Mouse (Mus musculus): ENCODE results near the gene Eln. TPM values are rescaled to one million over a fixed set of nuclear protein-coding genes. Genes with fewer than 3 reads are reported as not detected.
A peak's percentile ranks its signal among the peaks of the same experiment; 100 is the strongest.

Gene Eln
- polyA plus RNA-seq, 1 experiment from 2014 or later, result 72.4 TPM

GRCm38 (mm10) chr5:134727001-134727639, 20.0 kb downstream of the Eln start:
- Histone ChIP-seq H3K27ac (ENCODE audit: low read depth, low read length) (no peak overlapping the region), H3K36me3 (ENCODE audit: control insufficient read depth, insufficient read depth) (0 out of 2 replicates have a peak, but pooled peaks cover 2% of the 10 kb centered on the region), H3K4me3 (ENCODE audit: low read depth, low read length) (no peak overlapping the region), H3K4me2 (replicated peaks; ENCODE audit: low read depth) (no peak overlapping the region), H3K9ac (ENCODE audit: low read depth, low read length) (no peak overlapping the region), H3K9me3 (ENCODE audit: control insufficient read depth) (no peaks in the 10 kb centered on the region), H3K27me3 (replicated peaks; ENCODE audit: control insufficient read depth, insufficient read depth, low read length) (no peaks in the 10 kb centered on the region), H3K4me1 (replicated peaks; ENCODE audit: control insufficient read depth, insufficient read depth, low read length) (no peaks in the 10 kb centered on the region)
- ATAC-seq, result no peak
- TF ChIP-seq CTCF (IDR thresholded peaks at IDR 0.05; ENCODE audit: low read depth), result no peak
- WGBS, result 80% methylated on average over 8 of the region's 8 CpGs

GRCm38 (mm10) chr5:134725299-134725698, 21.8 kb downstream of the Eln start:
- no peak for ATAC-seq

GRCm38 (mm10) chr5:134720058-134720457, 27.1 kb downstream of the Eln start:
- TF ChIP-seq CTCF (IDR thresholded peaks at IDR 0.05; ENCODE audit: low read depth), result no peak
- Histone ChIP-seq H3K27me3 (replicated peaks; ENCODE audit: control insufficient read depth, insufficient read depth, low read length) (no peaks in the 10 kb centered on the region), H3K27ac (ENCODE audit: low read depth, low read length) (no peak overlapping the region), H3K36me3 (ENCODE audit: control insufficient read depth, insufficient read depth) (no peaks in the 10 kb centered on the region; the same call in 1 of the 2 replicates), H3K4me2 (replicated peaks; ENCODE audit: low read depth) (no peak overlapping the region), H3K9me3 (ENCODE audit: control insufficient read depth) (no peaks in the 10 kb centered on the region), H3K9ac (ENCODE audit: low read depth, low read length) (no peak overlapping the region), H3K4me1 (replicated peaks; ENCODE audit: control insufficient read depth, insufficient read depth, low read length) (no peaks in the 10 kb centered on the region), H3K4me3 (ENCODE audit: low read depth, low read length) (no peak overlapping the region)
- ATAC-seq, result no peak
- WGBS, result 41% methylated on average over 4 of the region's 4 CpGs

More at GRCm38 (mm10) chr5:134725299-134725698, 21.8 kb downstream of the Eln start:
- no peaks in the 10 kb centered on the region for H3K4me1 ChIP-seq (replicated peaks; ENCODE audit: control insufficient read depth, insufficient read depth, low read length)
- H3K9me3 ChIP-seq (ENCODE audit: control insufficient read depth), result no peaks in the 10 kb centered on the region
- 0 out of 2 replicates have a peak, but pooled peaks cover 2% of the 10 kb centered on the region for H3K36me3 ChIP-seq (ENCODE audit: control insufficient read depth, insufficient read depth)
- H3K9ac ChIP-seq (ENCODE audit: low read depth, low read length), result no peak overlapping the region
- no peaks in the 10 kb centered on the region for H3K27me3 ChIP-seq (replicated peaks; ENCODE audit: control insufficient read depth, insufficient read depth, low read length)
- TF ChIP-seq CTCF (IDR thresholded peaks at IDR 0.05; ENCODE audit: low read depth), result no peak
- H3K4me3 ChIP-seq (ENCODE audit: low read depth, low read length), result no peak overlapping the region
- H3K4me2 ChIP-seq (replicated peaks; ENCODE audit: low read depth), result no peak overlapping the region
- H3K27ac ChIP-seq (ENCODE audit: low read depth, low read length), result no peak overlapping the region
- 51% methylated on average over 4 of the region's 4 CpGs for WGBS

GRCm38 (mm10) chr5:134711076-134711475, 36.0 kb downstream of the Eln start:
- ATAC-seq, result no peak
- H3K4me1 ChIP-seq (replicated peaks; ENCODE audit: control insufficient read depth, insufficient read depth, low read length), result no peaks in the 10 kb centered on the region
- H3K9ac ChIP-seq (ENCODE audit: low read depth, low read length), result no peak overlapping the region
- 67% methylated on average over 7 of the region's 7 CpGs for WGBS
- H3K27ac ChIP-seq (ENCODE audit: low read depth, low read length), result no peak overlapping the region
- H3K4me2 ChIP-seq (replicated peaks; ENCODE audit: low read depth), result no peak overlapping the region
- no peaks in the 10 kb centered on the region for H3K27me3 ChIP-seq (replicated peaks; ENCODE audit: control insufficient read depth, insufficient read depth, low read length)
- peak; percentile 50 for TF ChIP-seq CTCF (IDR thresholded peaks at IDR 0.05; ENCODE audit: low read depth)
- no peaks in the 10 kb centered on the region for H3K9me3 ChIP-seq (ENCODE audit: control insufficient read depth)
- H3K4me3 ChIP-seq (ENCODE audit: low read depth, low read length), result no peak overlapping the region
- H3K36me3 ChIP-seq (ENCODE audit: control insufficient read depth, insufficient read depth), result no peaks in the 10 kb centered on the region; the same call in 1 of the 2 replicates

- H3K9me3 ChIP-seq (ENCODE audit: control insufficient read depth), result no peaks in the 10 kb centered on the region
- no peaks in the 10 kb centered on the region for H3K4me1 ChIP-seq (replicated peaks; ENCODE audit: control insufficient read depth, insufficient read depth, low read length)
- ATAC-seq, result no peak
- H3K27me3 ChIP-seq (replicated peaks; ENCODE audit: control insufficient read depth, insufficient read depth, low read length), result no peaks in the 10 kb centered on the region
- no peak overlapping the region for H3K4me2 ChIP-seq (replicated peaks; ENCODE audit: low read depth)
- no peaks in the 10 kb centered on the region for H3K36me3 ChIP-seq (ENCODE audit: control insufficient read depth, insufficient read depth)
- H3K9ac ChIP-seq (ENCODE audit: low read depth, low read length), result no peak overlapping the region
- H3K27ac ChIP-seq (ENCODE audit: low read depth, low read length), result no peak overlapping the region
- WGBS, result 50% methylated on average over 6 of the region's 6 CpGs
- TF ChIP-seq CTCF (IDR thresholded peaks at IDR 0.05; ENCODE audit: low read depth), result no peak
- no peak overlapping the region for H3K4me3 ChIP-seq (ENCODE audit: low read depth, low read length)
These were observed 37.8 kb downstream of the Eln start for GRCm38 (mm10) chr5:134709275-134709674.

GRCm38 (mm10) chr5:134704157-134704556, 43.0 kb downstream of the Eln start:
- H3K4me1 ChIP-seq (replicated peaks; ENCODE audit: control insufficient read depth, insufficient read depth, low read length), result no peaks in the 10 kb centered on the region
- peak; percentile 93 for TF ChIP-seq CTCF (IDR thresholded peaks at IDR 0.05; ENCODE audit: low read depth)
- H3K9me3 ChIP-seq (ENCODE audit: control insufficient read depth), result no peaks in the 10 kb centered on the region

More at GRCm38 (mm10) chr5:134704157-134704556, 43.0 kb downstream of the Eln start:
- no peak overlapping the region for H3K4me3 ChIP-seq (ENCODE audit: low read depth, low read length)
- H3K4me2 ChIP-seq (replicated peaks; ENCODE audit: low read depth), result no peak overlapping the region
- no peaks in the 10 kb centered on the region for H3K27me3 ChIP-seq (replicated peaks; ENCODE audit: control insufficient read depth, insufficient read depth, low read length)
- H3K9ac ChIP-seq (ENCODE audit: low read depth, low read length), result no peak overlapping the region
- peak; percentile 62; the same call in 1 of the 2 replicates for ATAC-seq
- H3K27ac ChIP-seq (ENCODE audit: low read depth, low read length), result no peak overlapping the region
- no peaks in the 10 kb centered on the region for H3K36me3 ChIP-seq (ENCODE audit: control insufficient read depth, insufficient read depth)

Data from intestine, postnatal 0 days (tissue).